Mouse (Mus musculus) T-helper 1 cell (primary cell): Measurements from ENCODE around the gene Fam81a.

ENCODE experiments used
- in situ Hi-C: fragments of 300-600 bp; cut with MboI, MseI; formaldehyde crosslinking; loops from one replicate; pipeline ENCODE4 v1.15.1; 2025; ENCODE audit warnings: high pct_unique_total_duplicates

The Fam81a gene

GRCm38 (mm10) chr9:70067497-70067896, 74.9 kb downstream of the Fam81a start:
- in situ Hi-C loops: no loop called here

DNA sequence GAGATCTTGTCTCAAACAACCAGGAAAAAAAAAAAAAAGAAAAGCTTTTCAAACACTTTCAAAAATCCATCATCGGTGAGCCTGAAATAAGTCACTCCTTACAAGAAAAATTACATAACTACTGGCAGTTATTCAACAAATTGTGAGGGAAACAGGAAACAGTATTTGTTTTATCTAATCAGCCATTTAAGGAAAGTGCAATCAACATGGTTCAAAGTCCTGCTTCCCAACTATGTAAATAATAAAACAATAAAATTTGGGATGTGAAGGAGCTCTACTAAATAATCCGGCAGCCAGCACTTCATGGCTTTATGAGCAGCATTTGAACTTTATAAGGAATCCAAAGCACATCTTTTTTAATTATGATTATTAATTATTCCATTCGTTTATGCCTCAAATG, 80.3 kb downstream of the Fam81a start:
- in situ Hi-C loops: no loop called here

GRCm38 (mm10) chr9:70053411-70053810, 88.9 kb downstream of the Fam81a start:
- in situ Hi-C loops: no loop called here

DNA sequence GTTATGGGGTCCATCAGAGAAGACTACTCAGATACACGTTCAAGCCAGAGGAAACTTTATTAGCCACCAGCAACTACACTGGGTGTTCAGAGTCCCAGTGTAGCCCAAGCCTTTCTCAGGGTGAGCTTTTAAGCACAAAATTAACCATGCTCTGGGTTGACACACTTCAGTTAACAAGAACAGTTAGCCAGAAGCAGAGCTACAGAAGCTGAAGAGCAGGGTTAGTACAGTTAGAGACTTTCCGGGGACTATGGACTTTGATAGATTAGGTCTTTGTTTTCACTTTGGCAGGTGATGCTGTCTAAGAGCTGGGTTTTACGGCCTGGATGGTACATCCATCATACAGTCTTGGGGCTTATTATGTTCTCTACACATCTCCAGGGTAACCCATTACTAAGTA, 89.6 kb downstream of the Fam81a start:
- in situ Hi-C loops: no loop called here

DNA sequence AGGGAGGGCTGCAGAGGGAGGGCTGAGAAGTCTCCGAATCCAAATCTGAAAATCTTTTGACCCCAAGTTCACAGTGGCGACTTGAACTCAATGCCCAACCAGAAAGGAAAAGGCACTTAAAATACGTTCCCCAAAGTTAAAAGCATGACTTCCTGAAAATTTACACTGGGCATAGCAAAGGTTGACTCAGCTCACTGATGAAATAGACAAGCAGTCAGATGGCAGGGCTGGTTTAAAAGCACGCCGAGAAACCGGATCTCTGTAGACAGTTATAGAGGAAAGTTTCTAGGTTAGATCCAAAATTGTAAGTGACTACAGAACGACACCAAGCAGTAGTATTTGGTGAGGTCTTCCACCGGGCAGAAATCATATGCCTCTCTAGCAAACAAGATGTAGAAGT, 92.5 kb downstream of the Fam81a start:
- in situ Hi-C loops: loop anchor here (5.0 kb wide), 1 partner anchor 63 kb away; the partner anchor contains the start of gene Bnip2

- in situ Hi-C loops: loop anchor here (5.0 kb wide), 1 partner anchor 62 kb away; the partner anchor contains the start of gene Bnip2
Observed at GRCm38 (mm10) chr9:70049416-70049783, 93.0 kb downstream of the Fam81a start.

GRCm38 (mm10) chr9:70048751-70049415, 93.5 kb downstream of the Fam81a start:
- in situ Hi-C loops: loop anchor here (5.0 kb wide), 1 partner anchor 62 kb away; the partner anchor contains the start of gene Bnip2

DNA sequence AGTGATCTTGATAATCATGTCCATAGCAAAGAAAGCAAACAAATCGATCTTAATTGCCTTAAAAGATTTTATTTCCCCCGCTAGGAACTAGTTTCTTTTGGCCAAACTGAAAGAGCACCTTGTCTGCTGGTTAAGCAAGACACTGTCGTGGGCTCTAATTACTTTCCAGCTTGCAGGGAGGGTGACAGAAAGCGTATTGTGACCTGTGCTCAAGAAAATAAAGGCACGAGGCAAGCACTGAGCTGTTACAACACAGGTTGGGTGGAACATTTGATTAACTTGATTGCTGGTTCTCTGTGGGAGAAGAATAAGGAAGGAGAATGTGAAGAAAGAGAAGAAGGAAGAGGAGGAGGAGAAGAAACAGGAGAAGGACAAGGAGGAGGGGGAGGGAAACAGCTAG, 94.1 kb downstream of the Fam81a start:
- in situ Hi-C loops: loop anchor here (5.0 kb wide), 1 partner anchor 61 kb away; the partner anchor contains the start of gene Bnip2

DNA sequence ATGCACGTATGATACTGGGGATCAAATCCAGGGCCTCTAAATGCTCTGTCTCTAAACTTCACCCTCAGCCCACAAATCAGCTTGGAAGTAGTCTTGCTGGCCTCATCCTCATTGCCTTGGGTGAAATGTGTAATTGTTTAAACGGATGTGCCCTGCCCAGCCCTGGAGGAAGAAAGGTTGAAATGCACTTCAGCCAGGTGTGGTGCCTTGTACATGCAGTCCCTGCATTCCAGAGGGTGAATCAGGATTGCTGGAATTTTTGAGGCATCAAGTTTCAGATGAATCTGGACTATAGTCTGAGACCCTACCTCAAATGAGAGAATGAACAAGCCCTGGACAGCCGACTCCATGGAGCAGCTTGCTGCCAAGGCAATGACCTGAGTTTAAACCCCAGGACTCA, 94.5 kb downstream of the Fam81a start:
- in situ Hi-C loops: loop anchor here (5.0 kb wide), 1 partner anchor 61 kb away; the partner anchor contains the start of gene Bnip2

GRCm38 (mm10) chr9:70046255-70046654, 96.1 kb downstream of the Fam81a start:
- in situ Hi-C loops: loop anchor here (5.0 kb wide), 1 partner anchor 59 kb away; the partner anchor contains the start of gene Bnip2

DNA sequence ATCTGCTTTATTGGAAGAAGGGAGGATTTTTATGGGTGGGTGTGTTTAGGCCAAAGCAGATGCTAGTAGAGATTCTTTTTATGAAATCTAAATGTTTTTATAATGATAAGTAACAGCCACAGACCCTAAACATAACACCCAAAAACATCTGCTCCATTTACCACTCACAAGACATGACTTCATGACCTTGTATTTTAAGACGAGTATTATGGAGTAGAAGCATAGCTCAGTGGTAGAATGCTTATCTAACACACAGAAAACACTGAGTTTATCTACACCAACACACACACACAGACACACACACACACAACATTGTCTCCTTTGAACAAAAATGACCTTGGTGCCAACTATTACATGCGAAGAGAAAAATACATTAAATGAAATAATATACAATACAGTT, 97.5 kb downstream of the Fam81a start:
- in situ Hi-C loops: loop anchor here (5.0 kb wide), 1 partner anchor 58 kb away; the partner anchor contains the start of gene Bnip2

- in situ Hi-C loops: no loop called here
Observed at GRCm38 (mm10) chr9:70042935-70043334, 99.4 kb downstream of the Fam81a start.

DNA sequence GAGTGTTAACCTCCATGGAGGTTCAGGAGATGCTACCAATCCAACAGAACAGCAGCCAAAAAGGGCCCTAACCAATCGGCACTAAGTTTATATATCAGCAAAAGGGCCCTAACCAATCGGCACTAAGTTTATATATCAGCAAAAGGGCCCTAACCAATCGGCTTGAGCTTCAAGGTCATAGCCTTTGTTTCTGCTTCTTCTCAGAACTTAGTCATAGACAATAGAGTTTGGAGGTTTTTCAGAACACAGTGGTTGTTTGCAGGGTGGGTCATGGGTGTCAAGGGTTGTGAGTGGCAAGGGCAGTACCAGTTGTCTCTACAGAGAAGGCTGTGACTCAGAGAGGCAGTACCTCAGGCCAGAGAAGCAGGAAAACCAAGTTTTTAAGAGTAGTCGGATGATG, 100.2 kb downstream of the Fam81a start:
- in situ Hi-C loops: no loop called here

DNA sequence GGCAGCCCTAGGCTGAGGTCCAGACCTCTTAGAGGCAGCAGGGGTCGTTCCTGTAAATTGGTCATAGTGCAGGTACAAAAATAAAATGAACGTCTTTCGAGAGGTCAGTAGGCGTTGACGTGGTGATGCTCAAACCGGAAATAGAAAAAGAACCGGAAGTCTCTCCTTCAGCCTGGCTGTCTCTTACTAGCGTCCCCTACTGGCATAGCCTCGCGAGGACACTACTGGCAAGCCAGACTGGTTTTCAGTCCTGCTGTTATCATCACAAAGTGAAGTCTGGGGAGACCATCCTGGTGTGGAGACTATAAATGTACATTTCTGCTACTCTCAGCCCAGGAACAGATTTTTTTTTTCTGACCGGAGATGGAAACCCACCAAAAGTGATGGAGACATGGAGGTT, 101.8 kb downstream of the Fam81a start:
- in situ Hi-C loops: no loop called here

GRCm38 (mm10) chr9:70039597-70040385, 102.6 kb downstream of the Fam81a start:
- in situ Hi-C loops: no loop called here
